Mouse (Mus musculus) gastrocnemius, adult 8-10 months (tissue): Measurements from ENCODE around the gene Stim2. TPM values are rescaled to one million over a fixed set of nuclear protein-coding genes. Genes with fewer than 3 reads are reported as not detected.

ENCODE experiments used
- DNase-seq, 2 experiments: peaks; one replicate each; pipeline ENCODE4 v3.0.0; 2022; ENCODE audit warnings: low spot score in 2 of 2
- total RNA-seq, 4 experiments: library from RNA; stranded (reverse); gene quantifications; 2 replicates each; pipeline ENCODE4 v1.2.4; 2022

Gene Stim2
- total RNA-seq, 4 experiments from 2014 or later = 47.7 to 62.7 (median 49.8) TPM

GRCm38 (mm10) chr5:53994576-53994975, 3.7 kb upstream of the Stim2 start:
- no peak for DNase-seq

DNA sequence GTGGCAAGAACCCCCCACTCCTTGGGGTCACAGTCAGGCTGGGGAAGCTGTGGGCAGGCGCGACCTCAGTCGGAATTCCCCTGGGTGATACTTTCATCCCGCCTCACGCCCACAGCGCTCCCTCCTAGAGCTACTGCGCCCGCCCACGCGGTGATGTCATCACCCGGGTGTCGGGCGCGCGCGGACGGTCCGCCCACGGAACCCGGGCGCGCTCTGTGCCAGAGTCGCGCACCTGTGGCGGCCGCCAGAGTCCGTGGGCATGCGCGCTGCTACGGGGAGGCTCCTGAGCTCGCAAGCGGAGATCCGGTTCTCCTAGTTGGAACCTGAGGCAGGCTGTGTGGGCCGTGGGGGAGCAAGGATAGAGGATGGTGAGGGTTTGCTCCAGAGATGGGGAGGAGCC, 3.0 kb upstream of the Stim2 start:
- DNase-seq = peak; percentile 66 to 77

DNA sequence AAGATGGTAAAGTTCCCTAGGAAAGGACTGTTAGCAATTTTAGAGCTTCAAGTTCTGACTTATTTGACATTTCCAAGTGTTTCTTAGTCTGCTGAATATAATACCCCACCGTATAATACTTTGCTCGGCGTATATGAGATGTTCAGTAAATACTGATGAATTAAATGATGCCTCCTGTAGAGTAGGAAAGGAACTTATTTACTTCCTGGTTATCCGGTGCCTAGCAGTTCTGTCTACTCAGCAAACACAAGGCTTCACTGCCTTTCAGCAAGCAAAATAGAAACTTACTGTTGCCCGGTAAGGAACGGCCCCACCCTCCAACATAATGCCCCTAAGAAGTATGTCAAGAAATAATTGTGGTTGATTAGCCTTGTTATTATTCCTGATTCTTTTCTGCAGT, 1.5 kb upstream of the Stim2 start:
- no peak for DNase-seq

- peak; percentile 40 to 48 for DNase-seq
These were observed 603 bp downstream of the Stim2 start for GRCm38 (mm10) chr5:53998743-53999460.

- no peak for DNase-seq
These were observed 1.1 kb downstream of the Stim2 start for GRCm38 (mm10) chr5:53999461-53999770.

DNA sequence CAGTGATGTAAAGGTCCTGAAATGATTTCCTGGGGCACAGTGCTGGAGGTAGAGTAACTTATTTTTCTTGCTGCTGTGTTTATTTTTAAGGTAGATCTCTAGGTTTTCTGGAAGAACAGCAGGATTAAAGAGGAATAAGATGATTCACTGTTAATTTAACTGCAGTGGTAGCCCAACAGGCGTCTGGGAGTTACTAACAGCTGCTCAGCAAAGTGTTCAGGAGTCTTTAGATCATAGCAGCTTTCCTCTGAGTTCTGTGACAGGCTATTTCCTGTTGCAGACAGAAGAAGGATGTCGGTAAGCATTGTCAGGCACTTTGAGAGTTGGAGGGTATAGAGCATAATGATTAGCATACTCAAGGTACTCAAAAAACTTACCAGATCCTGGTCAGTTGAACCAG, 1.5 kb downstream of the Stim2 start:
- no peak for DNase-seq

DNA sequence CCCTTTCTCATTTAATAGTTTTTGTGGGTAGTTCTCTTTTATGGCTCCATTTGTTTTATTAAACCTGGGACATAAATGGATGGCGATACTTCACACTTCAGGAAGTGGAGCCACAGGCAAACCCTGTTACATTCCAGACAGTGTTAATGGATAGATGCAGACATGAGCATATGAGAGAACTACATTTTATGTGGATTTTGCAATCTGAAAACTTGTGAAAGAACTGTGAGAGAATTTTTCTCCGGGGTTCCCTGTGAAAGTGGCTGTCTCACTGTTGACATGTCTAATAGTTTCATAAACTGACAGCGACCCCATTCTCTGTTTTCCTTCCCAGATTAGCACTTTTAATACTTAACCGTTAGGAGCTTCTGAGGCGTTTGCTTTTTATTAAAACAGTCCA, 2.7 kb downstream of the Stim2 start:
- no peak for DNase-seq

DNA sequence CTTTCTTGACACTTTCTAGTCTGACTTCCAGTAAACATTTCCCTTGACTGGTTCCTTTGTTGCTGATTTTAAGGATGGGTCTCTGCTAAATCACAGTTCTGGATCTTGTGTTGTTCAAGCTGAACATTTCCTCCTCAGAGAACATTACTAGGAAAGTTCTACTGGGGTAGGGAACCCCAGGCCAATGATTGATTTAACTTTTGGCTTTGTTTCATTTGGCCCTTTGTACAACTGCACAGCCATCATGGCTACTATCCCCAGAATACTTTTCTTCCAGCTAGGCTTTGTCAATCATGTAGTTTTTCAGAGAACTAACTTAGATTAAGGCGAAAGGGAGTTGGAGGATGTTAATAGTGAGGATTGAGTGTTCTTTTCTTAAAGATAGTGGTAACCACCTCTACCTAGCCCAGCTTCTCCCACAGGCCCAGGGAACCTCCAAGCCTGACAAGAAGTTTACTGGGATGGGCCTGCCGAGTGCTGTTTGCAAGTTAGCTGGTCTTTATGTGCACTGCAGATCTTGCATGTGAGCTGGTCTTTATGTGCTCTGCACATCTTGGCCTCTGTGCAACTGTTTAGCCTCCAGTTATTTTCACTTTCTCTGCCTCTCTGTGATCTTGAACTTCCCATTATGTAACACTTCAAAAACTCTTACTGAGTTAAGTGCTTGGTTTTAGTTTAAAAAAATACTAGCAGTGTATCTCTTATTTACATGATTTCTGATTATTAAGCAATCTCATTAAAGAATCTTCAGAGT, 7.0 kb downstream of the Stim2 start:
- no peak for DNase-seq

GRCm38 (mm10) chr5:54005865-54006225, 7.5 kb downstream of the Stim2 start:
- no peak for DNase-seq

- no peak for DNase-seq
These were observed 8.5 kb downstream of the Stim2 start for GRCm38 (mm10) chr5:54006845-54007244.

DNA sequence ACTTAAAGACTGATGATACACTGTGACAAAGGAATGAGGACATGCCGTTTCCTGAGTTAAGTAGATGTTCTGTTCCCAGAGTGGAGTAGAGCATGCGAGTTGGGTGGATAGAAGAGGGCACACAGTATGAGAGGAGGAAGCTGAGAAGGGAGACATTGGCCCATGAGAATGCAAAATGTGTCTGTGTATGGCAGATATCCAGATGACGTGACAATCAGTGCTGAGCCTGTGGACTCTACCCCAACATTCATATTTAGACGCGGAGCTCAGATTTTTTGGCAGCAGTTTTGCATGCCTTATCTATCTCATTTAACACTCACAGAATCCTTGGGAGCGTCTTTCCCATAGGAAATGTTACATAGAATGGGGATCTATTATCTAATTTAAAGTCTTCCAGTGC, 9.3 kb downstream of the Stim2 start:
- DNase-seq = no peak

GRCm38 (mm10) chr5:54013271-54013670, 15.0 kb downstream of the Stim2 start:
- no peak for DNase-seq

DNA sequence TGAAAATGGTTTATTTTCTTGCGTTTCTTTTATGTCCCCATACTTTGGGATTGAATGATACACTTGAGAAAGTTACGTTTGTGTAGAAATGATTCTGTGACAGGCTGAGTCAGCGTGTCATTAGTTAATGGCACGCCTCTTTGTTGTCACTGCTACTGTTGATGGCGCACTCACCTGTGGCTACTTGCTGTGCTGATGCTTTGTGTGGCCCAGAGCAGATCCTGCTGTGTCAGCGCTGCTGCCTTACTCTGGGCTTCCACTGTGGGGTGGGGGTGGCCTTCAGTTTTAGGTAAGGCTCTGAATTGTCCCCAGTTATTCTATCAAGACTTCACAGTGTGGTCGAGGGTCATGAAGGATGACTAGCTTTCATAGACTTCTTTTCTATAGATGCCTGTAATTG, 18.8 kb downstream of the Stim2 start:
- no peak for DNase-seq

DNA sequence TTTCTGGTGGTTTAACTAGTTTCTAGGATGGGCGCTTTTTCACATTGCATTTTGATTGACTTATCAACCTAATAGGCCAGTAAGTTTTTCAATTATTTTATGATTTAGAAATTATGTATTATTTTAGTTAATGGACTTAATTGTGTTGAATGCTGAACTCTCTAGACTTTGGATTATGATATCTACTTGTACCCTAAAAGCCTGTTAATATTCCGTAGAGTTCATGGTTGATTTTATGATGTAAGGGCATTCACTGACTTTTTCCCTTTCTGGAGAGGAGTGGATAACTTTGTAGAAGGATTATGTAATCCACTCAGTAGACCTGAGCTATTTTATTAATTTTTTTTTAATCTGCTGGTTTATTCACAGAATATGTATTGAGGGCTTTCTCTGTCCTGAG, 20.6 kb downstream of the Stim2 start:
- no peak for DNase-seq

DNA sequence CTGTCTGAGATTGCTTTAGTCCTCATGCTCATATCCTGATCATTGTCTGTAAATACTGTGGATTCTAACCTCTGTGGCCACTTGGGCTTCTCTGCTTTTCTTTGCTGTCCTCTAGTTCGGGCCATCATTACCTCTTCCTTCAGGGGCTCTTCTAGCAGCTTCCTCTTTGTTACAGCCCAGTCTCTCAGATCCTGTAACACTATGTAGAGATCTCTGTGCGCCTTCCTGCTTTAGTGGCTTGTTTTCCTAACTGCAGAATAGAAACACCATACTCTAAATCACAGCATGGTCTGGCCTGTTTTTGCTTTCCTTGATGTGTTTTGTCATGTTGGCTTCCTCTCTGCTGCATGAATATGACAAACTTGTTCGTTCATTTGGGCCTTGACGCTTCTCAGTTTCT, 21.2 kb downstream of the Stim2 start:
- DNase-seq = no peak

DNA sequence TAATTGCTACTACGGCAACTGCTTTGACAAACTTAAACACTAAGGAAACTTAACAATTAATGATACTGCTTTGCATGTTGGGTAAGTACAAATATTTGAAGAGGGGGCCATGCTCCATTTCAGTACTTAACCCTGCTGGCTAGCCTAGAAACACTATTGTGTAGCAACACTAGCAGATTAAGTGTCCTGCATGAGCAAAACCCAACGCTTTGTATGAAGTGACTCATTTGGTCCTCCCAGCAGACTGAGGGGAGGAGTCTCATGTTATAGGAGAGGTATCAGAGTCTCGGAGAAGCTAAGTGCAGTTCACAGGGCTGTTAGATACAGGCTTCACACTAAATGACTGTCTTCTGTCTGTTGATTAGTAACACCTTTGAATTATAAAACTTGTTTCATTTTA, 26.3 kb downstream of the Stim2 start:
- DNase-seq = no peak

DNA sequence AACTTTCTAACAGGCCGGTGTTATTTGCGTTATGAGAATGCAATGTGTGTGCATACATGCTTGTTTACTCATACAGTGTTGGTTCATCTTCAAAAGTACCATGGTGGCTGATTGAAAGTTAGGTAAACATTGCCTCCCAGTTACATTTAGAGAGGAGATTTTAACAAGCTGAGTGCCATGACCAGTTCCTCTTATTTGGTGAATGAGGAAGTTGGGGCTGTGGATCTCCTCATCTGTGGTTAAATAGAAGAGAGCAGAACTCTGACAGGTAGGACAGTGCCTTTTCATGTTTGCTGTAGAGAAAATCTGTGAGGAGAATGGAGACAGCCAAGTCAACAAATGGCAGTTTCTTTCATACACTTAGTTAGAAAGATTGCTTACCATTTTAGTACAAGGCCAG, 27.3 kb downstream of the Stim2 start:
- DNase-seq = no peak

- DNase-seq = no peak
These were observed 34.9 kb downstream of the Stim2 start for GRCm38 (mm10) chr5:54033217-54033616.

GRCm38 (mm10) chr5:54034680-54035079, 36.4 kb downstream of the Stim2 start:
- no peak for DNase-seq

DNA sequence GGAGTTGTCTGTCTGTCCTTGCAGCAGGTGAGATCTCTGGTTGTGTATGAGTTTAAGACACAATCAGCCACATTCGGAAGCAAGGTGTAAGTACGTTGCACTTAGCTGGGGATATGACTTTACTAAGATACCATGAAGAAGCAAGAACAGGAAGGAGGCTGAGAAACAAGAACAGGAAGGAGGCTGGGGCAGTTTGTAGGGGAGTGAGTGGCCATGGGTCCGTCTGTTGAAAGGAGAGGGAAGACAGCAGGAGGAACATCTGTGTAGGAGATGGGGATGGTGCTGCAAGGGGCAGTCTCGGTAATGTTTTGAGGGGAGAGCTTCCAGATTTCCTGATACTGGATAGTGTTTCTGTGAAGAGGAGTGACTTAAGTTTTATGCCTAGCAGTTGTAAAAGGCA, 40.3 kb downstream of the Stim2 start:
- no peak for DNase-seq

DNA sequence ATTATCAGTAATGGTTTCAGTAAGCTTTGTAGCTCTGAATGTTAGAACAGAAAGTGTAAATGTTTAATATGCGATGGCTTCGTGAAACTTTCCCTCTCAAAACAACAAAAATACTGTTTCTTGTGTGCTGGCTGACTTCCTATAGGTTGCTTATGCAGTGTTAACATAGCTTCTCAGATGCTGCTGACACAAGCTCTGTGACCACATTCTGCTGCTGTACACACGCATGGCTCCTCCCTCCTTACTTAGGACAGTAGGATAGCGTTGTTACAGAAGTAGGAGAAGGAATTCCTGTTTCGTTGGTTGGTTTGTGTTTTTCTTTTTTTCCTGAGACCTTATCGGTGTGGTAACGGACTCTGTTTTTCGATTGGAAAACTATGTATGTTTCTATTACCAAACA, 42.2 kb downstream of the Stim2 start:
- DNase-seq = no peak

DNA sequence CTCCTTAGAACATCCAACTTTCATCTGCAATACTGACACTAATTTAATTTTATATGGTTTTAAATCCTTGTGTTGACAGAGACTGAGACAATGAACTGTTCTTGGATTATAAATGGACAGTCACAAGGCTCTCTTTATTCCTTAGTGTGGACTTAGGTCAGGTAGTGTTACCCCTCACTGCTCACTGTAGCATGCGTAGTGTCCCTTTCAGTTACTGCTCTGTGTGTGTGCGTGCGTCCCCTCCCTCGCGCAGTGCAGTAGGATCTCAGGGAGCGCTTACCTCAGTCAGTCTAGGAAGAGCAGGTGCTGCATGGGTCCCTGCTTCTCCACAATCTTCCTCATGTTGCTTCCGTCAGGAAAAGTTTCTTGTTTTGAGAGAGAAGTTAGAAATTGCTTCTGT, 43.7 kb downstream of the Stim2 start:
- DNase-seq = no peak

DNA sequence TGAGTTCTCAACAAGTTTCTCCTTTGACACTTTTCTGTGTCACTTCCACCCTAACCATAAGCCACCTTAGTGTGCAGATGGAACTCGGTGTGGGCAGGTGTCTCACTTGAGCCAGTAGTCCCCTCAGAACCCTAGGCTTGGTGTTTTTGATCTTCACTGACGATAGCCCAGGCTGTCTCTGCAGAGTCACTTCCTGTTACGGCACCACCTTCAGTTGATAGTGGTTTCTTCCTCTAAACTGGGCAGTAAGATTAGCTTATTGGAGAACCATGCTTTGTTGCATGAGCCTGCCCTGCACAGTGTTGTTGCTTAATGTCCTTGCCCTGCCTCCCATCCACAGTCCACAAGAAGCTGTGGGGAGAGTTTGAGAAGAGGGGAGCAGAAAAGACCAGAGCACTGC, 47.2 kb downstream of the Stim2 start:
- no peak for DNase-seq
